Mouse (Mus musculus) right cerebral cortex, postnatal 4 days (tissue): ENCODE results near the gene Mctp2.

Source experiments
- DNase-seq: peaks from one replicate; pipeline ENCODE4 v3.0.0-alpha.2; 2022

Mctp2 gene

DNA sequence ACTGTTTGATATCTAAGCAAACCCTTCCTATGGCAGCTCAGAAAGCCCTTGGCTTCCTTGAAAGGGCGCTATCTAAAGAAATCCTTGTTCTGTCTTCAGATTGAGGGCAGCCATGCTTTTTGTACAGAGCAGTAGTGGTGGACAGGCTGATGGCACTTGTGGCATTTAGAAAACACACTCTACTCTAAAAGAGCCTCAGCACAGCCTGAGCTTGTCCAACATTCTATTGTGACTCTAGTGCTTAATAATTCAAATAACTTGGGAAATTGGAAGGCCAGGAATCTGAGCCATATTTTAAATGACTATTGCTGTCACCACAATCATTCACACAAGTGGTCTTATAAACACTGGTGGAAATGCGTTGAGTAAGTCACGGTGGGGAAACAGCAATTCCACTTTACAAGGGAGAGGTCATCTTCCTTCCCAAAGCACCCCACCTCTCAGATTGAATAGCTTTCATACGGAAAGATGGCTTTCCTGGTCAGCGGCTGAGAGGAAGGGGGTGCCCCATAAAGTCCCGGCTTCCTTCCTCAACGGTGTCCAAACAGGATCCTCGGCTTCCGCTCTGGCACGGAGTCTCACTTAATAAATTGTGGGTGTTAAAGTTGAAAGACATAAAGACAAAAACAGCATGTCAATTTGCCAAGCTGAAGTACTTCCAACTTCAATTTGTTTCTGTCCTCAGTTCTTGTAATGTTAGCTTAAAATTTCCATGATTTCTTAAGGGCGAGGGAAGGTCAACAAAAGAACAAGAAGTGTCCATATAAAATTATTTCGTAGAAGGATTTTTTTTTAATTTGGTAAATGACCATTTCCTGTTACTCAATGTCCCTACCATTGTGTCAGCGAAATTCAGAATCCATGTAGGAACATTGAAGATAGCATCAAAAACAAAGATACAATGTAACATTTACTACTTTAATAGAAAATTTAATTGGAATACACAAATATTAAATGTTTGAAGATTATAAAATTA, 140.4 kb downstream of the Mctp2 start:
- DNase-seq = no peak

DNA sequence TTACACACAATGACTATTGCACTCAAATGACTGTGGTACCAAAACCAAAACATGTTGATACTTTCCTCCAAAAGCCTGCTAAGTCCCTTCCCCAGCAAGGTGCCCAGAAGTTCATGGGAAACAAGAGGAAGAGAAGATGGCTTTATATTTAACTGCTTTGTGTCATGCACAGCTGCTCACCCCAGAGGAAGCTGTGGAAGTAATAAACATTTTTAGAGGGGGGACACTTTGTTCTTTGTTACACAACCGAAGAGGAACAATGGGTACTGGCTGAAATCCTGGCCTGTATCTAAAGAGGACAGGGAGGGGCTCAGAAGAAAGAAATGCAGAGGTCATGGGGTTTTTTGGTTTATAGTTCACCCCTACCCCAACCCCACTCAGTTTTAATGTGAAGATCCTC, 144.2 kb downstream of the Mctp2 start:
- DNase-seq = no peak

DNA sequence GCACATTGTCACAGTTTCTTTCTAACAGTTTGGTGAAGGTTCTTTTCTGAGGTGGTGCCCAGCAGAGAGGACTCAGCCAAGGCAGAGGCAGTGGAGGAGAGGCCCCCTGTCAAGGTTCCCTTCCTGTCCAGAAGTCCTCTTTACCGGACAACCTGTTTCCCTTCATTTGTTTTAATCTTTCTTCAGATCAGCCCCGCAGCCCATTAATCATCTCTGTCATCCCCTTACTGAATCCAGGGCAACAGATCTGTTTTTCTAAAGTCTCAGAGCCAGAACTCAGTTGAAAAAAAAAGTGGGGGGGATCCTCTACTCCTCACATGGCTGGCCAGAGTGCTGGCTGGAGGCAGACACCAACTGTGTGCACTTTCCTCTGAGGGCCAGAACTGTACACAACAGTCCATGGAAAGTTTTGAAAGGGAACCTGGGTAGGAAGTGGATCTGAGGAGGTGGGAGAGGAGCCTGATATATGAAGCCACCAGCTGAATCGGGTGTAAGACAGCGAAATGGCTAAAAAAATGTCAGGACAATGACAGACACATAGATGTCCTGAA, 146.8 kb downstream of the Mctp2 start:
- no peak for DNase-seq

DNA sequence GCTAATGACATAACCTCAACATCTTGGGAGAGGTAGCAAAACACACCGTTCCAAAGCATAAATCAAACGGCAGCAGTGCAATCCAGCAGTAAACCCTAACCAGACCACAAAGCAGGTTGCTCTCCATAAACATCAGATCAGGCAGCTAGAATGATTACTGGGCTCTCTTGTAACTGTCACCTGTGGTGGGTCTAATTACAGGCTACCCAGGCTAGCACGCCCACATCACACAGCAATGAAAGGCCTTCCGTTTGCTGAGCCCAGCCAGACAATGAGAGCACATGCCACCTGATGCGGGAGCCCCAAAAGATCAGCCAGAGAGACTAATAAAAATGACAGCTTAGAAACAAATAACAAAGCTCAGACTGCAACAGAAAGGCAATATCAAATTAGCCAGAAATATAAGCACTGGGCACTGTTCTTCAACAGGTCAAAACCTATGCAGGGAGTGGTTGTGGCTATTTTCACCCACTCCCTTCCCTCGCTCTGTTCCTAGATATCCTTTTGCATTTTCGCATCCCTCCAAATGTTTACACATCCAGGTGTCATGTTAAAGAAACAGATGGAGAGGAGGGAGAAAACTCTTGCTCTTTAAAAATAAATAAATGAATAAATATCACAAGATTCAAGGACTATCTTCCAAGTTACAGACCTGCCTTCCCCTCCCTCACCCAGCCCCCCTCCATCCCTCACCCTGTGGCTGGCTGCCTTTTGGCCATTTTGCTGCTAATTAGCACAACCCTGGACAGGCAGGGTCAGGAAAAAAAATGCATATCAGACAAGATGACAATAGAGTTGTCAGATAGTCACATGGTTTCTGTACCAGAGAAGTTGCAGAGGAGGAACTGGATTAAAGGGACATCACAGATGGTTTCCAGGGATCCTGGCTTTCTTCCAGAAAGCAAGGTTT, 155.4 kb downstream of the Mctp2 start:
- no peak for DNase-seq

DNA sequence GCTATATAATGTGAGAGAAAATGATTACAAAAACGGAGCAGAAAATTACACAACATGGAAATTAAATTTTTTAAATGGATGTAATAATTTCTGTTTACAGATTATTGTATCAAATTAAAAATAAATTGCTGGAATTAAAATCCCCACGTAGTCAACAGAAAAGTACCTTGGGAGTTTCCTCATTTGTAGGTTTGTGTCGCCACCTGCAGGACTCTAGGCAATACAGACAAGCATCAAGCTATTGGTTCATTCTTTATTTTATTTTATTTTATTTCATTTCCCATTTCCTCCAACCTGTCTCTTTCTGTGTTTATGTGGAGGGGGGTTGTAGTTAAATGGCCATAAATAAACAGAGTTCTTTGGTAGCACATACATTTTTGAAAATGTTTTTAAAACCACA, 157.3 kb downstream of the Mctp2 start:
- peak; percentile 61 for DNase-seq

DNA sequence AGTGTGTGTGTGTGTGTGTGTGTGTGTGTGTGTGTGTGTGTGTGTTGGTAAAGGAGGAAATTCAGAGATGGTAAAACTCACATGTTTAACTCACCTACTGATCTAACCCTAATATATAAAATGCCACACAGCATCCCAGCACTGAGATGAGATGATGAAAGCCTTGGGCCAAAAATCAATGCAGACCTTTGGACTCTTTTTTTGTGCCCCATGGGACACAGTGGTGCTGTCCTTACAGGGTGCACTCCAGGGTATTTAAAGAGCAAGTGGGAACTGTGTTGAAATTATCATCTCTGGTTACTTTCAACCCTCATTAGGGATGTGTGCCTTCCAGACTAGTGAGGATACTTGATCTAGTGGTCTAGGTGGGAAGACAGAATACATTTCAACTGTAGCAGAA, 159.6 kb downstream of the Mctp2 start:
- no peak for DNase-seq

DNA sequence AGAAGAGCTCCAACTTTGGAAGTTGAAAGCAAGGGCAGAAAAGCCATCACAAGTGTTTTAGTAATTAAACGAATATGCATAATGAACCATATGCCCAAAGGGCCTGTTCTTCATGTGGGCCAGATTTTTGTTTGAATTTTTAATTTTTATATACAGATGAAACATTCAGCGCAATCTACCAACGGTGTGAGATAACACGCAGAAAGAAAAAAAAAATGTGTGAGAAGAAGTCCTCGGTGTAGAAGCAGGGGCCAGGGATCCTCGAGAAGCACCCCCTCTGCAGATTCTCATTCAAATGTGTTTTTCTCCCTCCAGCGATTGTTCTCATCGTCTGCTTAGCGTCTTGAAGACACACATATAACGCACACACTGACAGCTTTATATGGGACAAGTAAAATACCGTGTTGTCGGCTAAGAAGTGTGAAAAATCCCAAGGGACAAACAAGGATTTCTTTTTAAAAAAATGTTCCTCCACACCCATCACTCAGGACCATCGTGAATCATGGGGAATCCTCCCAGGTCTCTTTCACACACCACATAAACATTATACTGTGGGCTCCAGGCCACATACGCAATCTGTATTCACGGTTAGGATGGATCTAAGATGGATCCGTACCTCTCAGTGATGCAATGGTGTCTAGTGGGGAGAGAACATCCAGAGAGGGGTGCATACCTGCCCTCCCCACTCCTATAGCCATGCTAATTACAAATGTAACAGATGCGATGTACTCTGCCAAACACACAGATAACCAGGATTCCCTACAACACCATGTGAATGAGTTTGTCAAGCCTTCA, 160.5 kb downstream of the Mctp2 start:
- DNase-seq = no peak

DNA sequence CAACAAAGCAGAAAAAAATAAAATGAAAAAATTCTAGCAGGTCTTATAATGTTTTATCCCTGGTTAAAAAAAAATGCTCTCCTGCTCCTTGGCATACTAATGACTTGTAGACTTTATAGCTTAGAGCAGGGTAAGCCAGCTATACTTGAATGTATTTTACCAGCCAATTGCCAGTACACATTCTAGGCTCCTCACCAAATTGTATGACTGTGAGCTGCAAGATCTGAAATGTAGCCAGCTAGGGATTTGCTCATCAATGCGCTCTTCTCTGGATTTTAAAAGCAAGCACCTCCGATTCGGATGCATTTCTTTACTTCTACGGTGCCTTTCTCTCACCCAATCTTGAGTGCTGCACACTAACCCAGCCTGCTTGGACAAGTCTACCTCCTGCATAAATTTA, 167.7 kb downstream of the Mctp2 start:
- DNase-seq = no peak

DNA sequence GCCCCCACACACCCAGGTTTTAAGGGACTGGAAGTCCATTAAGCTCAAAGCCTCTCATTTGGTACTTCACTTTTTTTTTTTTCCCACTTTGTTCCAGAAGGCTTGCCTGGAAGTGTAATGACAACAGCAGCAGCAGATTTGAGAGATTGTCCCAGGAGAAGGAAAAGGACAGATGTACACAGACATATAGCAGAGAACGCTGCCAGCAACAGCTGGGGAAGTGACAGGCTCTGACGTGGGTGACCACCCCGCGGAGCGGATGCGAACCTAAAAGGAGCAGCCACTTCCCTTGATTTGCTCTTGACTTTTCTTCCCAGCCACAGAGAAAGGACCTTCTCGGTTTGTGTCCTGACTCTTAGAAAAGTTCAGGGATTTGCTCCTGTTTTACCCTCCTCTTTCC, 185.4 kb downstream of the Mctp2 start:
- no peak for DNase-seq

DNA sequence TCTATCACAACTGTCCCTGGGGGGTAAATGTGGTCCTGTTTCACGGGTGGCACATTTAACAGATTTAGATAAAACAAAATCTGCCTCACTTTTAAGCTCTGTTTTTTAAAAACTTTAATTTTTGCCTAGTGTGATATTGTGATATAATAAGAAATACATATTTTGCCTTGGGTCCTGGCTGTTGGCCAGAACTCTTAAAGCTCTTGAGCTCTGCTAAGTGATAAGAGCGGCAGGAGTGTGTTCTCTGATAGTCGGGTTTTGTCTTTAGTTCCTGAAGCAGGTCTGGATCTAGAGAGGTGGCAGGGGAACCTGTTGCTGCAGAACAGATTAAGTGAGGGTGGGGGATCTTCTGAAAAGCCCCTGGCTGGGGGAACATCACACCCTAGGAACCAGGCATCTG, 186.7 kb downstream of the Mctp2 start:
- peak; percentile 22 for DNase-seq

DNA sequence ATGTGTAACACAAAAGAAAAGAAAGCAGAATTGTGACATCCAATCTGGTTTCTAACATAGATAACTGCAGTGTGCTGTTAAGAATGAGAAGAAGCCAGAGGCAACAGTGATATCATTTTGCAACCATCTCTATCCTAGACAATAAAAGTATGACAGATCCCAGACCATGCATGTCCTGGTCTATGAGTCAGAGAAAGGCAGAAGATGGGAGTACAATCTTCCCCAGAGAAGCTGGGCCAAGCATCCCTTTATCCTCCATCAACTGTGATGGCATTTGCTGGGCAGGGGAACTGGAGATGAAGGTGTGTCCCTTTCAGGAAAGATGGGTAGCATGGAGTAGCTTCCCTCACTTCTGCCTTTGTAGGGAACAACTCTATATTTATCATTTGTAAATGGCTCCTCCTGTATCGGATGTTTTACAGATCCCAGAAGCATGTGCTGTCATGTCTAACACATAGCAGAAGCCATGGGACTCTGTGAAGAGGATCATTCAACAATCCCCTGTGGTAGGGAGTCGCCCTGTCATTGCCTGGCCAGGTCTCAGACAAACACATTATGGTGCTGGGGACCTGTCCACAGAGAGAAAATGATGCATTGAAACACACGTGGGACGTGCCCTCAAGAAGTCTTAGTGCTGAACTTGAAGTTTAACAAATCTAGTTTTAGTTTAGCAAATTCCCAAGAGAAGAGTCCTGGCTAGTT, 188.9 kb downstream of the Mctp2 start:
- DNase-seq = no peak

DNA sequence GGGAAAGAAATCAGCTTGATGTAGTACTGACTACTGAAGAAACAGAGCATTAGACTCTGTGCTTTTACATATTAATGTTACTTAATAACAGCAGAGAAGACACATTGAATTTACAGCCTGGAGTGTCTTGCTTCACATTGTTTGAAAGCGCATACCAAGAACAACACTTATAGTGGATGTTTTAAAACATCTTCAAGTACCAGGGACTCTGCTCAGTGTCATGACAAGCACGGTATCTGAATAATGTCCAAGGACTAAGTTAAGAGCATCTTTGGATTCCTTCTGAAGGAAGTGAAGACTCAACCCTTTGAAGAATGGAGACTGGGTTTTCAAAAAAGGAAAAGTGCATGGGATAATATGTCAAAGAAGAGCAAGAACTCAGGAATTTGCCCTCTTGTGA, 191.3 kb downstream of the Mctp2 start:
- no peak for DNase-seq

DNA sequence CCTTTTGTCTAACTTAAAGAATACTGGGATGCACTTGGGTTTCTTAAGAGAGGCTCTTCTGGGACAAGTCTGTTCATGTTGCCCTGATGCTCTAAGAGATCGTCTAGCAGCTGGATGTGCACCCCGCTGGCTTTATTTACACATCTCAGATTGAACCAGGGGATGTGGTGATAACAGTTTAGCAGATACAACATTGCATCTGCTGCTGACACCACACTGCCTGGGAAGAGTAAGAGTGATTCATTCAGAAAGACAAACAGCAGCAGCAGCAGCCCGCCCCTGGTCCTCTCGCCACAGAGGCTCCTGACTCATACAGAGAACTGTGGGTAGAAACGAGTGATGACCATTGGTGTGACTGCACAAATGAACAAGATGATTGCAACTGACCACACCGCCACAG, 195.8 kb downstream of the Mctp2 start:
- no peak for DNase-seq

DNA sequence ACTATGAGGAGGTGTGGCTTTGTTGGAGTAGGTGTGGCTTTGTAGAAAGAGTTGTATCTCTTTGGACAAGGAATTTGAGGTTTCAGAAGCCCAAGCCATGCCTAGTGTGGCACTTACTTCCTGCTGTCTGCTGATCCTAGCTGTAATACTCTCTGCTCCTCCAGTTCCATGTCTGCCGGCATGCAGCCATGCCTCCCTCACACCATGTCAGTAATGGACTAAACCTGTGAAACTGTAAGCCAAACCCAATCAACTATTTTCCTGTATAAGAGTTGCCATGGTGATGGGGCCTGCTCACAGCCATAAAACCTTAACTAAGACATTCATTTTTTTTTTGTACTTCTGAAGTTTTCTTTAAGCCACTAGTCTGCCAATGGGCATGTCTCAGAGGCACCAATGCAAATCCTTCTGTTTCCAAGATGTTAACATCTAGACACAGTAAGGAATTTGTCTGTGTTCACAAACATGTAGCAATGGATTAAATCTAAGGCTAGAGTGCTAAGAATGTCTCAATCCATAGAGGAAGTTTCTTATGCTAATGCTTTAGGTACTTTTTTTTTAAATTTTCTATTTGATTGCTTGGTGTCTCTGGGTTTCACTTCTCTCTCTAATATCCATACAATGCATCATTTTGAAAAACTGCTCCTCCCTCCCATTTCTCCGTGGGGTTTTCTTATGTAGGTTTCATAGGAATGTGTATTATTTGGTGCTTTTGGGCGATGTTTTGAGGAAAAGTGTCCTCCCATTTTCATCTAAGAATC, 197.6 kb downstream of the Mctp2 start:
- no peak for DNase-seq

DNA sequence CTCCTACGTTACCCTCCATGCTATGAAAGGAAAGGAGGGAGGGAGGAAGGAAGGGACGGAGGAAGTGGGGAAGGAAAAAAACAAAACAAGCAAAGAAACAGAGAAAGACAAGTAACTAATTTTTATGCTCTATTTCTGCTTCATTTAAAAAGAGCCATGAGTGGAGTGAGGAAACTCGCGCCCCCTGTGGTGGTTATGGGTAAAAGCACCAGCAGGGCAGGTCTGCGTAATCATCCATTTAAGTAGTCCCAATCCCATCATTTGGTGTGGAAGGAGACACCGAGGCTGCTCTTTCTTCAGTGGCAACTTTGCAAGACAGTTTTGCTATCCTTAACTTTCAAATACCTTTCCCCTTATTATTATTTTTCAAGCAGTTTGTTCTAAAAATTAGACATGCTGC, 202.2 kb downstream of the Mctp2 start:
- DNase-seq = no peak

DNA sequence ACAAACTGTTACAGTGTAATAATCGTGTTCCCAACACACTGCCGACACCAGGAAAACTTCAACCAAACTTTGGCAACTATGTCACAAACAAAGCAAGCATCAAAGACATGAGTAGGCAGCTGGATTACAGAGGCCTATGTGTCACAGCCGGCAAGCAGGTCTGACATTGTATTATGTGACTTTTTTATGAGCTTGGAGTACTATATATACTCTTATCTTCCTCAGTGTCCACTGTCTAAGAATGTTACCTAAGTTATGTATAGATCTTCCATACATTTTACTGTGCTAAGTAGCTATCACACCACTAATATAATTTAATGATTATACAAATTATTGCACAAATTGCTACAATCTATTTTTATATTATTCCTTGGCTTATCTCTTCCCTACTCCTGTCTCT, 202.8 kb downstream of the Mctp2 start:
- no peak for DNase-seq

DNA sequence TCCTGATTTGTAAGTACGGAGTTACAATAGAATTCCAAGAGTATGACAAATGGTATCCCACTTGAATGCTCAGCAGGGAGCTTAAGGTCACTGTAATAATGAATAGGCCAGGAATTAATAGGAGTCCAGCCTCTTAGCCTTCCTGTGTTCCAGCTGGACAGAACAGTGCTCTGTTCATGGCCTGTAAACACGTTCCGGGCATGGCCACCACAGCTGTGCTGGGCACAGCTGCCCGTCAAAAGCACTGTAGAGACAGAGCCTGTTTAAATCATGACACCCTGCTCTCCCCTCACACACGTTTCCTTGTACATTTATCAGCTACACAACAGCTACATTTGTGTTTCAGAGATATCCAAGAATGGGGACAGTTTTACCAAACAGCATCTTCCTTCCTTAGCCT, 205.7 kb downstream of the Mctp2 start:
- DNase-seq = no peak

DNA sequence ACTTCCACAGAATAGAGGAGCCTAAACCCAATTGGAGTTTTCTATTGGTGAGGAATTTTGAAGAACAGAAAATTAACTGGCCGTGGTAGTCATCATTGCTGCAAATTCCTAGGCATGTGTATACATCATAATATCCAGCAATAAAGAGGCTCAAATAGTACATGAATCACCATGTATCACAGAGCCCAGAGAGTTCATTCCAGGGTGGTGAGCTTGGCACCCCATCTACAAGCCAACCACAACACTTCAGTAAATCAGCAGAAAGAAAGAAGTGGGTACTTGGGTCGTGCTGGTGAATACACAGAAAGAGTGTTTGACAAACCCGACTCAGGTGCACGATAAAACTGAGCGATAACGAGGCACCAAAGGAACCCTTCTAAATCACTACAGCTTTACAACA, 207.8 kb downstream of the Mctp2 start:
- no peak for DNase-seq

DNA sequence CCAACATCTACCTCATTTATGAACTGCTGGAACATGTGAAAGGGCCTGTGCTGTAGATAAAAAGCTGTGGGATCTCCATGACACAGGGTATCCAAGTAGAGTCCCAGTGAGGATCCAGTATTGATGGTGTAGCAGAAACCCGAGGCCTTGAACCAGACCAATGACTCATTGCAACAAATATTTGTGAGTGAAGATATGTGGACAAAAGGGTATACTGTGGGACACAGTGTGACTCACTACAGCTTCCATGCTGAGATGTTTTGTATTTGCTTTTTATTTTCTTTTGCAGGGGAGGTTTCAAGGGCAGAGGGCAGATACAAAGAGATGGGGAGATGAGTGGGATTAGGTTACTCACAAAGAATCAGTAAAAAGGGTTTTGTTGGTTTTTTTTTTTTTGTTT, 209.4 kb downstream of the Mctp2 start:
- DNase-seq = no peak

DNA sequence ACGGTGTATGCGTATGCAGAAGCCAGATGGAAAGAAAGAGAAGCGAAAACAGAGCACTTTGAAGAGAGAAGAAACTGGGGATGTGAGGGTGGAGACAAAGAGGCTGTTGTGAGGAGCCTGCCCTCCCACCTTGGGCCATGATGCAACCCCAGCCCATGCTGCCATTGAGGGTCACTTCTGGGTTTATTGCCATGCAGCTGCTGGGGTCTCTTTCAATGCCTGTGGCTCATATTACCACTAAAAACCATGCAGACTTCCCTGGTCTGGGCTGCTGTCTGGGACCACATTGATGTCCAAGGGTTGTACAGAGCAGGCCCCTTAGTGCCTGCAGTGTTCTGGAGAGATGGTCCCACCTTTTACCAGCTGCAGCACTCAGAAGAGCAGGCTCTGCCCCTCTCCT, 210.0 kb downstream of the Mctp2 start:
- DNase-seq = no peak

DNA sequence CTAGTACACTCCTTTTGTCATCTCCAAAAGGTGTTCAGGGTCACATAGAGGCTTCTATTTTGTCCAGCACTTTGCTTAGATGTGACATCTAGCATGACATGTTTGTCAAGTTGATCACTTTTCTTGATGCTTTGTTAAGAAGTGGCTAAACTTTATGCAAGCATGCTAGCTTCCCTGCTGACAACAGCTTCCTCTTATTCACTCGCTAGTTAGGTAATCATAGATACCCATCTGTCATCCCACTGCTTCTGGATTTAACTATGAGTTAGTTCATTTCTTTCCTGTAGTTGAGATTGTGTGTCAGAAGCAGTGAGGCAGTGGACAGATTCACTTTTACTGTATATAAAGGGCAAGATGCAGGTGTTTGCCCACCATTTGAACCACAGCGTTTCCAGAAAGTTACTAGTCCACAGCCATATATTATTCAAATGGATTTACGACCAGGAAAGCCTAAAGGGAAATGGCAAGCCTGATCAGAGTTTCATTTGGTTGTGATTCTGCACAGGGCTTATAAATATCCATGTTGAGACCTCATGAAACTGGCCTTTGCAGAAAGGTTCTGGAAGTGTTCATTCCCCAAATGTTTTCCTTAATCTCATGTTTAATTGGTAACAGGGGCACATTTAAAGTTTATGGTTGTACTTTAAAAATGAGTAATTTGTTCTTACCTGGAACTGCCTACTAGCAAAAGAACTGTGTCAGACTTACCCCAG, 216.8 kb downstream of the Mctp2 start:
- no peak for DNase-seq
